Mouse (Mus musculus): ENCODE measurements around the gene Psmg1. TPM values are rescaled to one million over a fixed set of nuclear protein-coding genes. Genes with fewer than 3 reads are reported as not detected.

Psmg1 gene
- polyA plus RNA-seq, 1 experiment from 2014 or later = 104 TPM

- ATAC-seq (ENCODE audit: insufficient read depth) (no peak), DNase-seq (no peak)
- Histone ChIP-seq H3K9ac (no peak overlapping the region), H3K36me3 (ENCODE audit: insufficient read depth) (no peaks in the 10 kb centered on the region), H3K4me3 (ENCODE audit: low read depth, low read length) (no peak overlapping the region), H3K4me1 (ENCODE audit: insufficient read depth) (no peaks in the 10 kb centered on the region), H3K4me2 (no peak overlapping the region), H3K27me3 (ENCODE audit: insufficient read depth, low read length) (no peaks in the 10 kb centered on the region), H3K9me3 (ENCODE audit: low read depth, low read length) (no peaks in the 10 kb centered on the region), H3K27ac (ENCODE audit: low read depth) (no peak overlapping the region)
- 73% methylated on average over 8 of the region's 8 CpGs for WGBS
- no peak for TF ChIP-seq CTCF (IDR thresholded peaks at IDR 0.05; ENCODE audit: low read depth)
Observed at GRCm38 (mm10) chr16:95958080-95958479, 32.7 kb downstream of the Psmg1 start.

- no peak overlapping the region for H3K4me3 ChIP-seq (ENCODE audit: low read depth, low read length)
- H3K9ac ChIP-seq = no peak overlapping the region
- H3K27me3 ChIP-seq (ENCODE audit: insufficient read depth, low read length) = no peaks in the 10 kb centered on the region
- H3K36me3 ChIP-seq (ENCODE audit: insufficient read depth) = no peaks in the 10 kb centered on the region
- TF ChIP-seq CTCF (IDR thresholded peaks at IDR 0.05; ENCODE audit: low read depth) = peak; percentile 57
- no peak overlapping the region for H3K4me2 ChIP-seq
- no peaks in the 10 kb centered on the region for H3K4me1 ChIP-seq (ENCODE audit: insufficient read depth)
- no peaks in the 10 kb centered on the region for H3K9me3 ChIP-seq (ENCODE audit: low read depth, low read length)
- no peak for ATAC-seq (ENCODE audit: insufficient read depth)
- H3K27ac ChIP-seq (ENCODE audit: low read depth) = no peak overlapping the region
- DNase-seq = peak; percentile 60
- WGBS = 56% methylated on average over 5 of the region's 5 CpGs
Observed at GRCm38 (mm10) chr16:95956618-95957017, 34.1 kb downstream of the Psmg1 start.

GRCm38 (mm10) chr16:95955716-95956346 lies 34.9 kb downstream of the Psmg1 start:
- WGBS = 73% methylated on average over 5 of the region's 5 CpGs
- no peak overlapping the region for H3K27ac ChIP-seq (ENCODE audit: low read depth)
- no peak overlapping the region for H3K4me3 ChIP-seq (ENCODE audit: low read depth, low read length)
- no peak for TF ChIP-seq CTCF (IDR thresholded peaks at IDR 0.05; ENCODE audit: low read depth)
- H3K9me3 ChIP-seq (ENCODE audit: low read depth, low read length) = no peaks in the 10 kb centered on the region
- H3K27me3 ChIP-seq (ENCODE audit: insufficient read depth, low read length) = no peaks in the 10 kb centered on the region
- no peaks in the 10 kb centered on the region for H3K36me3 ChIP-seq (ENCODE audit: insufficient read depth)
- DNase-seq (no peak), ATAC-seq (ENCODE audit: insufficient read depth) (no peak)
- no peaks in the 10 kb centered on the region for H3K4me1 ChIP-seq (ENCODE audit: insufficient read depth)
- no peak overlapping the region for H3K4me2 ChIP-seq
- H3K9ac ChIP-seq = no peak overlapping the region

- no peak overlapping the region for H3K9ac ChIP-seq
- TF ChIP-seq CTCF (IDR thresholded peaks at IDR 0.05; ENCODE audit: low read depth) = no peak
- DNase-seq (no peak), ATAC-seq (ENCODE audit: insufficient read depth) (no peak)
- no peaks in the 10 kb centered on the region for H3K4me1 ChIP-seq (ENCODE audit: insufficient read depth)
- H3K36me3 ChIP-seq (ENCODE audit: insufficient read depth) = no peaks in the 10 kb centered on the region
- no peak overlapping the region for H3K4me3 ChIP-seq (ENCODE audit: low read depth, low read length)
- H3K4me2 ChIP-seq = no peak overlapping the region
- no peak overlapping the region for H3K27ac ChIP-seq (ENCODE audit: low read depth)
- H3K27me3 ChIP-seq (ENCODE audit: insufficient read depth, low read length) = no peaks in the 10 kb centered on the region
- 79% methylated on average over 3 of the region's 3 CpGs for WGBS
- H3K9me3 ChIP-seq (ENCODE audit: low read depth, low read length) = no peaks in the 10 kb centered on the region
Observed at GRCm38 (mm10) chr16:95954341-95954740, 36.4 kb downstream of the Psmg1 start.

- Histone ChIP-seq H3K9me3 (ENCODE audit: low read depth, low read length) (no peaks in the 10 kb centered on the region), H3K4me1 (ENCODE audit: insufficient read depth) (no peaks in the 10 kb centered on the region), H3K27me3 (ENCODE audit: insufficient read depth, low read length) (no peaks in the 10 kb centered on the region), H3K9ac (no peak overlapping the region), H3K4me2 (no peak overlapping the region), H3K36me3 (ENCODE audit: insufficient read depth) (no peaks in the 10 kb centered on the region), H3K4me3 (ENCODE audit: low read depth, low read length) (no peak overlapping the region), H3K27ac (ENCODE audit: low read depth) (no peak overlapping the region)
- ATAC-seq (ENCODE audit: insufficient read depth) (no peak), DNase-seq (no peak)
- TF ChIP-seq CTCF (IDR thresholded peaks at IDR 0.05; ENCODE audit: low read depth) = no peak
- WGBS = 89% methylated on average over 4 of the region's 4 CpGs
Observed at GRCm38 (mm10) chr16:95953159-95953650, 37.6 kb downstream of the Psmg1 start.

- 96% methylated on average over 2 of the region's 2 CpGs for WGBS
- no peak overlapping the region for H3K9ac ChIP-seq
- DNase-seq = no peak
Observed at GRCm38 (mm10) chr16:95951471-95951870, 39.3 kb downstream of the Psmg1 start.

GRCm38 (mm10) chr16:95945389-95946311 lies 45.1 kb downstream of the Psmg1 start:
- H3K27ac ChIP-seq (ENCODE audit: low read depth) = peak overlapping the region; percentile 66
- 19% methylated on average over 20 of the region's 20 CpGs for WGBS
- H3K4me3 ChIP-seq (ENCODE audit: low read depth, low read length) = no peak overlapping the region
- no peaks in the 10 kb centered on the region for H3K27me3 ChIP-seq (ENCODE audit: insufficient read depth, low read length)
- H3K9ac ChIP-seq = no peak overlapping the region
- no peaks in the 10 kb centered on the region for H3K9me3 ChIP-seq (ENCODE audit: low read depth, low read length)
- H3K4me1 ChIP-seq (ENCODE audit: insufficient read depth) = peaks cover 9% of the 10 kb centered on the region
- DNase-seq (peak; percentile 97), ATAC-seq (ENCODE audit: insufficient read depth) (peak; percentile 85)
- peak; percentile 97 for TF ChIP-seq CTCF (IDR thresholded peaks at IDR 0.05; ENCODE audit: low read depth)
- peak overlapping the region; percentile 48 for H3K4me2 ChIP-seq
- no peaks in the 10 kb centered on the region for H3K36me3 ChIP-seq (ENCODE audit: insufficient read depth)

More at GRCm38 (mm10) chr16:95951471-95951870, 39.3 kb downstream of the Psmg1 start:
- no peak for ATAC-seq (ENCODE audit: insufficient read depth)
- Histone ChIP-seq H3K4me1 (ENCODE audit: insufficient read depth) (no peaks in the 10 kb centered on the region), H3K4me2 (no peak overlapping the region), H3K27me3 (ENCODE audit: insufficient read depth, low read length) (no peaks in the 10 kb centered on the region), H3K4me3 (ENCODE audit: low read depth, low read length) (no peak overlapping the region), H3K27ac (ENCODE audit: low read depth) (no peak overlapping the region), H3K36me3 (ENCODE audit: insufficient read depth) (no peaks in the 10 kb centered on the region), H3K9me3 (ENCODE audit: low read depth, low read length) (no peaks in the 10 kb centered on the region)
- TF ChIP-seq CTCF (IDR thresholded peaks at IDR 0.05; ENCODE audit: low read depth) = no peak
